Mouse (Mus musculus): ENCODE measurements around the gene Gm10647. TPM values are rescaled to one million over a fixed set of nuclear protein-coding genes. Genes with fewer than 3 reads are reported as not detected.
"Not testable (repeated sequence)": the region's sequence is repeated elsewhere in the genome, so short reads cannot be mapped to it uniquely, and the experiment has no call there.

Gm10647 gene
- total and polyA plus RNA-seq, 3 experiments = not detected

DNA sequence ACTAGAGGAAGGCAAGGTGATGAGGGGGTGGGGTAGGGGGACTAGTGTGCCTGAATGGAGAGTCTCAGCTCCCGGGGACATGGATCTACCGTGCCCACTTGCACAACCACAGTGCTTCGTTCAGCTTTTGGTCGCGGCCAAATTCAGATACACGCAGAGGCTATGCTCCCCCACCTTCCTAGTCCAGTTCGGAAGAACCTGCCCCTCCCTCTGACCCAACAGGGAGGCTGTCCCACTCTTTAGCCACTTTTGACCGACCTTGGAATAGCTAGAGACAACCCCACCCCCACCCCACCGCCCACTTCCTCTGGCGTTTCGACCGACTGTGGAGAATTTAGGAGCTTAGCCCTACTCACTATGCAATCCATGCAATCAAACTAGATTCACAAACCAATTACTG lies 5.1 kb downstream of the Gm10647 start:
- no peaks in the 10 kb centered on the region for H3K4me1 ChIP-seq (ENCODE audit: control insufficient read depth in 1 of 2, insufficient read depth in 2 of 2, low read length in 2 of 2)
- no peaks in the 10 kb centered on the region for H3K9me3 ChIP-seq (replicated peaks; ENCODE audit: insufficient read depth, low read length)
- TF ChIP-seq CTCF (IDR thresholded peaks at IDR 0.05 in 2 of 3, conservative IDR thresholded peaks at IDR 0.05 in 1 of 3; ENCODE audit: control insufficient read depth in 1 of 3, insufficient read depth in 1 of 3, low read depth in 2 of 3, low read length in 3 of 3, poor library complexity in 1 of 3, severe bottlenecking in 1 of 3) = no peak
- TF ChIP-seq MAFK (IDR thresholded peaks at IDR 0.05; ENCODE audit: borderline replicate concordance, low read depth, low read length) = no peak
- no peak for TF ChIP-seq MAX (IDR thresholded peaks at IDR 0.05; ENCODE audit: low read length)
- no peak for TF ChIP-seq USF1 (IDR thresholded peaks at IDR 0.05; ENCODE audit: low read depth, low read length)
- no peak for TF ChIP-seq RAD21 (IDR thresholded peaks at IDR 0.05; ENCODE audit: low read depth, low read length)
- TF ChIP-seq SIN3A (IDR thresholded peaks at IDR 0.05; ENCODE audit: low read length) = no peak
- no peak for TF ChIP-seq POLR2A (IDR thresholded peaks at IDR 0.05; ENCODE audit: control insufficient read depth in 1 of 2, insufficient read depth in 1 of 2, low read depth in 1 of 2, low read length in 2 of 2, poor library complexity in 1 of 2)
- no peak for TF ChIP-seq GABPA (IDR thresholded peaks at IDR 0.05; ENCODE audit: low read depth, low read length)
- no peak for DNase-seq (ENCODE audit: low read depth, low spot score)
- no peaks in the 10 kb centered on the region for H3K79me2 ChIP-seq (ENCODE audit: control insufficient read depth, insufficient read depth, low read length, poor library complexity)
- H3K9ac ChIP-seq (ENCODE audit: control insufficient read depth, low read depth, low read length, poor library complexity, severe bottlenecking) = no peak overlapping the region
- H3K27ac ChIP-seq (ENCODE audit: control insufficient read depth, low read depth, low read length) = no peak overlapping the region
- H3K4me3 ChIP-seq (ENCODE audit: control insufficient read depth in 1 of 2, insufficient read depth in 1 of 2, low read depth in 2 of 2, low read length in 2 of 2) = no peak overlapping the region
- no peaks in the 10 kb centered on the region for H3K36me3 ChIP-seq (ENCODE audit: control insufficient read depth in 1 of 2, insufficient read depth in 2 of 2, low read length in 2 of 2)
- H3K27me3 ChIP-seq (ENCODE audit: control insufficient read depth in 1 of 2, insufficient read depth in 2 of 2, low read length in 2 of 2) = peaks cover 7 to 11% of the 10 kb centered on the region in 2 experiments

DNA sequence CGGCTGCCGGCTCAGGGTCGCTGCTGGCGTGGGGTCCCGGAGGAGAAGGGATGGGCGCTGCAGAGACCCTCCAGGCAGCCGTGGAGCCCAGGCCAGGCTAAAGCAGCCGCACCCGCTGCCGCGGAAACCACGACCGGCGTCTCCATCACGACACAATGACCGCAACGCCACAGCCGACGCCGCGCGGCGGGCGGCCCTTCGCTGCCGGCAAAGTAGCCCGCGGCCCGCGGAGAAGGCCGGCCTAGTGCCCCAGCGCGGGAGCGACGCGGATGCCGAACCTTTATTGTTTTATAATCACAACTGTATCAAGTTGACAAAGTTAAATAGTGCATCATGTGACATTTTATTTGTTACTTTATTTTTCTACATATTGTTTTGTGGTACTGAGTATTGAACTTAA lies 9.1 kb downstream of the Gm10647 start:
- not testable (repeated sequence) for H3K4me3 ChIP-seq (ENCODE audit: control insufficient read depth in 1 of 2, insufficient read depth in 1 of 2, low read depth in 2 of 2, low read length in 2 of 2); H3K27me3 ChIP-seq (ENCODE audit: control insufficient read depth in 1 of 2, insufficient read depth in 2 of 2, low read length in 2 of 2); H3K36me3 ChIP-seq (ENCODE audit: control insufficient read depth in 1 of 2, insufficient read depth in 2 of 2, low read length in 2 of 2); H3K9ac ChIP-seq (ENCODE audit: control insufficient read depth, low read depth, low read length, poor library complexity, severe bottlenecking); H3K9me3 ChIP-seq (replicated peaks; ENCODE audit: insufficient read depth, low read length); H3K4me1 ChIP-seq (ENCODE audit: control insufficient read depth in 1 of 2, insufficient read depth in 2 of 2, low read length in 2 of 2); H3K79me2 ChIP-seq (ENCODE audit: control insufficient read depth, insufficient read depth, low read length, poor library complexity); DNase-seq (ENCODE audit: low read depth, low spot score); H3K27ac ChIP-seq (ENCODE audit: control insufficient read depth, low read depth, low read length)

DNA sequence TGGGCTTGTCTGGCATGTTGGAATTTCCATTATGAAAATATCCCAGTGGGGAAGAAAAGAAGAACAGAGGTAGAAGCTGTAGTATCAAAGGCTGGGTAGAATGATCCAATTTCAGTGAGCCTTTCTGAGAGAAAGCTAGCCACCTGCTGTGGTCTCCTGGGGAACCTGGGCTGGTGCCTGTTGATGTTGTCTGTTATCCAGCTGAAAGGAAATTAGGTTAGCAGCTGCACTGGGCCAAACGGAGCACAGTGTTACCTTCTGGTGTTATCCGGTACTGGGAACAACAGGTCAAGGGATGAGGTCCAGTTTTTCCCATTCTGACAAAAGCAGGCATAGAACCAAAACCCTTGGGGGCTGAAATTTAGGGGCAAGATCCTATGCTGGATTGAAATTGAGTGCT lies 16.6 kb downstream of the Gm10647 start:
- Histone ChIP-seq H3K4me3 (ENCODE audit: control insufficient read depth in 1 of 2, insufficient read depth in 1 of 2, low read depth in 2 of 2, low read length in 2 of 2) (no peak overlapping the region), H3K4me1 (ENCODE audit: control insufficient read depth in 1 of 2, insufficient read depth in 2 of 2, low read length in 2 of 2) (no peaks in the 10 kb centered on the region), H3K36me3 (ENCODE audit: control insufficient read depth in 1 of 2, insufficient read depth in 2 of 2, low read length in 2 of 2) (no peaks in the 10 kb centered on the region), H3K27ac (ENCODE audit: control insufficient read depth, low read depth, low read length) (no peak overlapping the region), H3K27me3 (ENCODE audit: control insufficient read depth in 1 of 2, insufficient read depth in 2 of 2, low read length in 2 of 2) (peaks cover 4 to 34% of the 10 kb centered on the region in 2 experiments), H3K9me3 (replicated peaks; ENCODE audit: insufficient read depth, low read length) (no peaks in the 10 kb centered on the region), H3K79me2 (ENCODE audit: control insufficient read depth, insufficient read depth, low read length, poor library complexity) (no peaks in the 10 kb centered on the region), H3K9ac (ENCODE audit: control insufficient read depth, low read depth, low read length, poor library complexity, severe bottlenecking) (no peak overlapping the region)
- DNase-seq (ENCODE audit: low read depth, low spot score) = no peak
- no peak for TF ChIP-seq MXI1 (IDR thresholded peaks at IDR 0.05; ENCODE audit: low read depth, low read length)
- no peak for TF ChIP-seq ELF1 (IDR thresholded peaks at IDR 0.05; ENCODE audit: low read depth, low read length)
- TF ChIP-seq EP300 (IDR thresholded peaks at IDR 0.05; ENCODE audit: low read depth in 1 of 2, low read length in 2 of 2) = no peak
- TF ChIP-seq UBTF (IDR thresholded peaks at IDR 0.05; ENCODE audit: borderline replicate concordance, insufficient read depth, low read depth, low read length) = no peak
- TF ChIP-seq JUND (IDR thresholded peaks at IDR 0.05; ENCODE audit: low read depth, low read length) = no peak
- TF ChIP-seq GATA1 (IDR thresholded peaks at IDR 0.05; ENCODE audit: low read depth, low read length) = no peak
- TF ChIP-seq CHD1 (IDR thresholded peaks at IDR 0.05; ENCODE audit: low read depth, low read length) = no peak

All from MEL (cell line).